Mouse (Mus musculus) forebrain, embryonic 15.5 days (tissue): ENCODE results near the gene Dnajb1. TPM values are rescaled to one million over a fixed set of nuclear protein-coding genes. Genes with fewer than 3 reads are reported as not detected.

Experiments
- ATAC-seq: fragments of 200-750 bp; cut with Nextera tagmentation; replicated peaks from 2 replicates; pipeline ENCODE4 v1.8.0; 2017; ENCODE audit warnings: mild to moderate bottlenecking, moderate TSS enrichment, moderate library complexity
- H3K27ac ChIP-seq: fragments of 300-500 bp; sonication (generic); replicated peaks from 2 replicates; pipeline ENCODE4 v1.5.1; 2015; ENCODE audit warnings: mild to moderate bottlenecking, inconsistent platforms
- H3K27me3 ChIP-seq: fragments of 300-500 bp; sonication (generic); 2 replicates; pipeline ENCODE4 v1.6.1; 2015; ENCODE audit warnings: inconsistent platforms
- H3K36me3 ChIP-seq: fragments of 300-500 bp; sonication (generic); 2 replicates; pipeline ENCODE4 v1.6.1; 2015; ENCODE audit warnings: mild to moderate bottlenecking, inconsistent platforms
- H3K4me1 ChIP-seq: fragments of 300-500 bp; sonication (generic); 2 replicates; pipeline ENCODE4 v1.6.1; 2015; ENCODE audit warnings: inconsistent platforms
- H3K4me2 ChIP-seq: fragments of 300-500 bp; sonication (generic); replicated peaks from 2 replicates; pipeline ENCODE4 v1.6.1; 2015; ENCODE audit warnings: mild to moderate bottlenecking, inconsistent platforms
- H3K4me3 ChIP-seq: fragments of 300-500 bp; sonication (generic); 2 replicates; pipeline ENCODE4 v1.5.1; 2015; ENCODE audit warnings: mild to moderate bottlenecking, inconsistent platforms
- H3K9ac ChIP-seq: fragments of 300-500 bp; sonication (generic); replicated peaks from 2 replicates; pipeline ENCODE4 v1.6.1; 2015; ENCODE audit warnings: mild to moderate bottlenecking, inconsistent platforms
- H3K9me3 ChIP-seq: fragments of 300-500 bp; sonication (generic); 2 replicates; pipeline ENCODE4 v1.6.1; 2016; ENCODE audit warnings: inconsistent platforms
- WGBS: fragments of 180-500 bp; shearing (Covaris S2); methylation state at CpG from one replicate; pipeline ENCODE4 v1.1.7; 2015; ENCODE audit warnings: mixed read lengths; 5-methylcytosine and 5-hydroxymethylcytosine counted together
- polyA plus RNA-seq: library from polyadenylated mRNA; unstranded; fragments of >200 nt; fragmentation: Nextera tagmentation; extraction: Ambion mirVana; gene quantifications from 2 replicates; pipeline ENCODE4 v1.2.1, GENCODE M21; 2015

Gene Dnajb1
- polyA plus RNA-seq, 1 experiment from 2014 or later = 63.0 TPM

DNA sequence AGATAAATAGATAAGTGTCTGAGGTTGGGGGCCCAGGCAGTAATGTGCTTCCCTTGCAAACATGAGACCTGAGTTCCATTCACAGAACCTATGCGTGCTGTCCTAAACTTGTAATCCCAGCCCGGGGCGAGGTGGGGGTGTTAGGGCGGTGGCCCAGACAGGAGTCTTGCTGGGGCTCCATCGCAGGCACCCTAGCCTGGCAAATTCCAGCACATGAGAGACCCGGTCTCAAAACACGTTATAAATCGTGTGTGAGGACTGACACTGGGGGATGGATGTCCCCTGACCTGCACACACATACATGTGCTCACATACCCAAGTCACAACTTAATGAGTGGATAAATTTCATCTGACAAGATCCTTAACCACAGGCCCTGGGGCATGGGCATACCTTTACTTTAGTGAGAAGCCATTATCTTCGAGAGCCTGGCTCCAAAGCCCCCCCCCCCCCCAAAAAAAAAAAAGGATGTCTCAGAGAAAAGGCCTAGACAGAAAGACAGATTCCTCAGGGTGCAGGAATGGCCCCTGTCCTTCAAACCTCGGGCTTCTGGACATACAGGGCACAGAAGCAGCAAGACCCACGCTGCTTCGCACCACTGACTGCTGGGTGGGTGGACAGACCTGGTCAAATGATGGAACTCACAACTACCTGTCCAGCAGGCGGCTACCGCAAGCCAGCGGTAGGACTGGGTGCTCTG lies 13.8 kb downstream of the Dnajb1 start:
- Histone ChIP-seq H3K9me3 (no peaks in the 10 kb centered on the region), H3K36me3 (no peaks in the 10 kb centered on the region), H3K27ac (no peak overlapping the region), H3K4me1 (peaks cover 4% of the 10 kb centered on the region; the same call in 1 of the 2 replicates), H3K4me3 (peak overlapping the region; percentile 48), H3K27me3 (no peaks in the 10 kb centered on the region), H3K9ac (peak overlapping the region; percentile 66), H3K4me2 (peak overlapping the region; percentile 85)
- 52% methylated on average over 15 of the region's 15 CpGs for WGBS
- ATAC-seq = peak; percentile 53

DNA sequence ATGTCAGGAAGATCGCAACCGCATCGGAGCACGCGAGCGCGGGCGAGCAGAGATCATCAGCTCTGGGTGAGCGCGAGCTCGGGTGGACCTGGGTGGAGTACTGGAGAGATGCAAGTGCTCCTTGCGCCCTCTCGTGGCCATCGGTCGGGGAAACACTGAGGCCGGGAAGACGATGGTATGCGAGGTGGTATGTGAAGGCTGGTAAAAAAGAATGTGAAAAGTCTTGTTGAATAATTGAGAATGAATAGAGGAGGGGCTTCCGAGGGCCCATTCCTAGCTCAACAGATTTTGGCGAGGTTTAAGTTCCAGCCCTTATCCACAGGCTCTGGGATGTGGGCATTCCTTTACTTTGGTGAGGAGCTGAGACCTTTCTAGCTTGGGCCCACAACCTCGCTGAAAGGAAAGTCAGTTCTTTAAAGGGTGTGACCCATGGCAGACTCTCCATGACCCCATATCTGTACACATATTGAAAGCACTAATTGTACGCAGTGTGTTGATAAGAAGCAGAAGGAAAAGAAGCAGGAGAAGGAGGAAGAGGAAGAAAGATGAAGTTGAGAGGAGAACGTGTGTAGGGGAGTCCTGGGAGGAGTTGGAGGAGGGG lies 14.5 kb downstream of the Dnajb1 start:
- H3K4me1 ChIP-seq = peaks cover 4% of the 10 kb centered on the region; the same call in 1 of the 2 replicates
- WGBS = 10% methylated on average over 23 of the region's 23 CpGs
- no peaks in the 10 kb centered on the region for H3K9me3 ChIP-seq
- peak overlapping the region; percentile 48 for H3K4me3 ChIP-seq
- peak overlapping the region; percentile 85 for H3K4me2 ChIP-seq
- H3K27ac ChIP-seq = no peak overlapping the region
- peak overlapping the region; percentile 66 for H3K9ac ChIP-seq
- ATAC-seq = peak; percentile 97
- no peaks in the 10 kb centered on the region for H3K36me3 ChIP-seq
- no peaks in the 10 kb centered on the region for H3K27me3 ChIP-seq

DNA sequence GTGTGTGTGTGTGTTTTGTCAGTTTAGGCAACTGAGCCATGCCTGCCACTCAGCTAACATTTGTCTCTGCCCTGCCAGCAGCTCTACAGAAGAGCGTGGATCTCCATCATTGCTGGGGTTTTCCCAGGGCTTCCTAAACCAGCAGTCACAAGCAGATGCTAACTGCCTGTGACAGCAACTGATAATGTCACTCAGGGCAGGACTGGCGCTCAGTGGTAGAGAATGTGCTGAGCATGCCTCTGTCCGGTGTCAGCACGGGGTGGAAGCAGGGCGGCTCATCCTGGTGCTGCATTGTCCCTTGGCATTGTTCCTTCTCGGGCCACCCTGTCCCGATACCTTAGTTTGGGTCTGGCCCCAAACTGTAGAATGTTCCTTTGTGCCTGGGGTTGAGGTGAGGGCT lies 15.6 kb downstream of the Dnajb1 start:
- Histone ChIP-seq H3K9ac (no peak overlapping the region), H3K9me3 (no peaks in the 10 kb centered on the region), H3K36me3 (no peaks in the 10 kb centered on the region), H3K27ac (no peak overlapping the region), H3K4me1 (peaks cover 4% of the 10 kb centered on the region; the same call in 1 of the 2 replicates), H3K27me3 (no peaks in the 10 kb centered on the region), H3K4me2 (no peak overlapping the region), H3K4me3 (no peak overlapping the region)
- WGBS = 91% methylated on average over 7 of the region's 7 CpGs
- ATAC-seq = no peak

DNA sequence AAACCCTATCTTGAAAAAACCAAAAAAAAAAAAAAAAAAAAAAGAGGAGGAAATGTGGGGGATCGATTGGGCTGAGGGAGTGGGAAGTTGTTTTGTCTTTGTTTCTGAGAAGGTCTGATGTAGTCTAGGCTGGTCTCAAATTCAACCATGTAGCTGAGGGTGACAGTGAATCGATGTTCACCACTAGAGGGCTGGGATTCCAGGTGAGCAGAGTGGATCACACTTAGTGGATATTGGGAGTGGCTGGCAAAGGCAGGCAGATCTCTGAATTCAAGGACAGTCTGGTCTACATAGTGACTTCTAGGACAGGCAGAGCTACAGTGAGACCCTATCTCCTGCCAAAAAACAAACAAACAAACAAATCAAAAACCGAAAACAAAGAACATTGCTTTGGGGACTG lies 16.7 kb downstream of the Dnajb1 start:
- Histone ChIP-seq H3K4me1 (peaks cover 4% of the 10 kb centered on the region; the same call in 1 of the 2 replicates), H3K4me2 (no peak overlapping the region), H3K27ac (no peak overlapping the region), H3K4me3 (no peak overlapping the region), H3K36me3 (no peaks in the 10 kb centered on the region), H3K27me3 (no peaks in the 10 kb centered on the region), H3K9me3 (no peaks in the 10 kb centered on the region), H3K9ac (no peak overlapping the region)
- no peak for ATAC-seq
- WGBS = 56% methylated on average over 3 of the region's 3 CpGs

DNA sequence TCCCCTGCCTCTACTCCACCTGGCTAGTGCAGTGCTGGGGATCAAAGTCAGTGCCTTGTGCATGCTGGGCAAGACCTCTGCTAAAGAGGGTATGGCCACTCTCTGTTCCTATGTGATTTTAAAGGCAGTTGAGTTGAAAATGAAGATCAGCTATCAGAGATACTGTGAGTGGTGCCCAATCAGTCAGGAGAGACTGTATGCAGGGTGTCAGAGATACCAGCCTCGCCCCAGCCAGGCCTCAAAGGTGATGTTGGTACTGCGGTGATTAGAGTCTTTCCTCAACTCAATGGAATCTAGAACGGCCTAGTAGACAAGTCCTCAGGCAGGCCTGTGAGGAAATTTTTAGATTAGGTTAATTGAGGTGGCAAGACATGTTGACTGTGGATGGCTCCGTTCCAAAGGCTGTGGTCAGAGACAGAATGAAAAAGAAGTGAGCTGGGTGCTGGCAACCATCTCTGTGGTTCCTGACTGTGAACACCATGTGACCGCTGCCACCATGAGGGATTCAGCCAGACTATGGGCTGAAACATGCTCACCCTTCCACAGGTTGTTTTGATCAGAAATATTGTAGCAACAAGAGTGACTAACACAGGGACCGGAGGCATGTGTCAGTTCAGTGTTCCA lies 17.8 kb downstream of the Dnajb1 start:
- no peaks in the 10 kb centered on the region for H3K36me3 ChIP-seq
- no peak overlapping the region for H3K4me2 ChIP-seq
- peaks cover 4% of the 10 kb centered on the region; the same call in 1 of the 2 replicates for H3K4me1 ChIP-seq
- 88% methylated on average over 6 of the region's 6 CpGs for WGBS
- H3K27ac ChIP-seq = no peak overlapping the region
- no peak overlapping the region for H3K9ac ChIP-seq
- no peaks in the 10 kb centered on the region for H3K27me3 ChIP-seq
- no peak overlapping the region for H3K4me3 ChIP-seq
- no peaks in the 10 kb centered on the region for H3K9me3 ChIP-seq
- no peak for ATAC-seq

DNA sequence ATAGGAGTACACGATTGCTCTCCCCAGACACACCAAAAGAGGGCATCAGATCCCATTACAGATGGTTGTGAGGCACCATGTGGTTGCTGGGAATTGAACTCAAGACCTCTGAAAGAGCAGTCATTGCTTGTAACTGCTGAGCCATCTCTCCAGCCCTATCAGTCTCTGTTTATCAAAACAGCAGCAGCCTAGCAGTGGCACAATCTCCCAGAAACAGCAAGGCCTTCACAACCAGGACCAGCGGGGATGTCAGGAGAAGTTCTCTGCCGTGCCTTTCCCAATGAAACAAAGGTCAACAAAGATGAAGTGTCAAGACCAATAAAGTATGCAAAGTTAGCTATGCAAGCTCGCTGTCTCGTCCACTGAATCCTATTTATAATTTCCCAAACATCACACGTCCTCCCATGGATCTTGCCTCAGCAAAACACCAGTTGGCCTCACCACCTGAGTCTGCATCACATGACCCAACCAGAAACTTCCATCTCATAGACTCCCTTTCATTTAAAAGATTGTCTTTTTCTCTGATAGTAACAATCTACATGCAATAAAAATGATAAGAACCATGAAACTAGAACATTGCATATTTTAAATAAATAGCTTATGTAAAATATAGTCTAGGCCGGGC lies 24.2 kb downstream of the Dnajb1 start:
- no peak overlapping the region for H3K4me3 ChIP-seq
- H3K4me2 ChIP-seq = no peak overlapping the region
- no peak overlapping the region for H3K27ac ChIP-seq
- no peaks in the 10 kb centered on the region for H3K4me1 ChIP-seq
- H3K36me3 ChIP-seq = no peaks in the 10 kb centered on the region
- 87% methylated on average over 7 of the region's 7 CpGs for WGBS
- H3K9me3 ChIP-seq = 0 out of 2 replicates have a peak, but pooled peaks cover 4% of the 10 kb centered on the region
- H3K9ac ChIP-seq = no peak overlapping the region
- H3K27me3 ChIP-seq = no peaks in the 10 kb centered on the region
- no peak for ATAC-seq

DNA sequence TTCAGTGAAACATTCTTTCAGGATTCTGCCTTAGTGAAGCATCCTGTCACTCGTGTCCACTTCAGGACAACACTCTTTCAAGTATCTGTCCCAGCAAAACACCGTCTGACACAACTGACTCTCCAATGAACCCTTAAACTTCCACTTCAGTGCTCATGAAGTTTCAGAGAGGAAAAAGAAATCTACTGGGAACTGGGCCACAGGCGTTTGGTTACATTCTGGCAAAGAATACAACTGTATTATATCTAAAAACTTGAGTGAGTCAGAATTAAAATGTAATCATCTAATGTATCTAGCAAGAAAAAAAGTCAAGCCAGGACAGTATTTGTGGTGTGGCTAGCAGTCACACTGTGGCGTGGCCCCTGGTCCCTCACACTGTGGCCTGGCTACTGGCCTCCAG lies 30.9 kb downstream of the Dnajb1 start:
- 69% methylated on average over 4 of the region's 4 CpGs for WGBS
- Histone ChIP-seq H3K4me3 (no peak overlapping the region), H3K9ac (no peak overlapping the region), H3K27ac (no peak overlapping the region), H3K4me2 (no peak overlapping the region), H3K36me3 (no peaks in the 10 kb centered on the region), H3K4me1 (no peaks in the 10 kb centered on the region), H3K27me3 (no peaks in the 10 kb centered on the region), H3K9me3 (0 out of 2 replicates have a peak, but pooled peaks cover 4% of the 10 kb centered on the region)
- no peak for ATAC-seq

DNA sequence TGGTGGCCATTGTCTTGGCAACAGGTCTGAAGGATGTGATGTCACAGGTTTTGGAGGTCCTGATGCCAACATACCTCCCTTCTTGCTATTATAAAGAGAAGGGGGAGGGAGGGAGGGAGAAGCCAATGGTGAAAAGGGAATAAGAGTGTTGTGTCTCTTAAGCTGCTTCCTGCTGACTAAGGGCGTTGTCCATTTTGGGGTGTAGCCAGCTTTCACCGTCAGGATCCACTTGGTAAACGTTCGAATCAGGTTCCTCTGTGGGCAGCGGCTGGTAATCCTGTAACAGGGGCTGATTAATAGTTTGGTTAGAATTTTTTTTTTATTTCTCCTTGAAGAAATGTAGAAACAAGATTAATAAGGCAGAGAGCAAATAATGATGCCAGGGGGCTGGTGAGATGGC lies 31.7 kb downstream of the Dnajb1 start:
- WGBS = 64% methylated on average over 5 of the region's 5 CpGs
- Histone ChIP-seq H3K4me2 (no peak overlapping the region), H3K36me3 (no peaks in the 10 kb centered on the region), H3K4me3 (no peak overlapping the region), H3K27me3 (no peaks in the 10 kb centered on the region), H3K9ac (no peak overlapping the region), H3K4me1 (no peaks in the 10 kb centered on the region), H3K27ac (no peak overlapping the region), H3K9me3 (0 out of 2 replicates have a peak, but pooled peaks cover 4% of the 10 kb centered on the region)
- no peak for ATAC-seq

DNA sequence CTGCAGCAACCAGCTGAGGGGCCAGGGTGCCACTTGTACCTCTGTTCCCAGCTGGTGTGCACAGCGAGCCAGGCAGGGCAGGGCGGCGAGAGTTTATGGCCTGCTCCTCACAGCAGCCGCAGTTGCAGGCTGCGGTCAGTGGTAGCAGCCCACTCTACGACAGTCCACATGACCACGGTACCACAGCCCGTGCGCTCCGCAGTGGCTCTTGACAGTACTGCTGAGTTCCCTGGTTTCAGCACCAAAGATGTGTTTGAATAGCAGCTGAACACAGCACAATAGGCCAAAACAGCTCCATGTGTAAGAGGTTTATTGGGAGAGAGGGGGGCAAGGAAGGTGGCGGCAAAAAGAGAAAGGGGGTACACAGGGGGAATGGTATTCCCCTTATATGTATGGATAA lies 39.5 kb downstream of the Dnajb1 start:
- Histone ChIP-seq H3K27me3 (no peaks in the 10 kb centered on the region), H3K9ac (no peak overlapping the region)
- 97% methylated on average over 11 of the region's 11 CpGs for WGBS

DNA sequence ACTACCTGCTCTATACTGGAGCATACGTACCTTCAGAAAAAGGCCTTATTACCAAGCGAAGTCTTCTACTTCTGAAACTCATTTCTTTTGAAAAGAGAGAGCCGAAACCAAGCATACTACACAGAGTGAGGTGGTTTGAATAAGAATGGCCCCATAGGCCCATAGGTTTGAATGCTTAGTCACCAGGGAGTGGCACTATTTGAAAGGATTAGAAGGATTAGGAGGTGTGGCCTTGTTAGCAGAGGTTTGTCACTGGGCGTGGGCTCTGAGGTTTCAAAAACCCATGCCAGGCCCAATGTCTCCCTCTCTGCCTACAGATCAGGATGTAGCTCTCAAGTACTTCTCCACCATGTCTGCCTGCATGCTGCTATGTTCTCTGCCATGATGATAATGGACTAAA lies 40.0 kb downstream of the Dnajb1 start:
- Histone ChIP-seq H3K4me2 (no peak overlapping the region), H3K4me1 (peaks cover 6% of the 10 kb centered on the region), H3K27ac (no peak overlapping the region), H3K9me3 (no peaks in the 10 kb centered on the region), H3K9ac (no peak overlapping the region), H3K36me3 (no peaks in the 10 kb centered on the region), H3K4me3 (no peak overlapping the region), H3K27me3 (no peaks in the 10 kb centered on the region)
- no peak for ATAC-seq
- WGBS = 91% methylated on average over 4 of the region's 4 CpGs

More for the DNA sequence above, 39.5 kb downstream of the Dnajb1 start:
- H3K4me1 ChIP-seq = peaks cover 4% of the 10 kb centered on the region; the same call in 1 of the 2 replicates
- H3K9me3 ChIP-seq = no peaks in the 10 kb centered on the region
- no peak overlapping the region for H3K4me3 ChIP-seq
- no peaks in the 10 kb centered on the region for H3K36me3 ChIP-seq
- H3K4me2 ChIP-seq = no peak overlapping the region
- no peak for ATAC-seq
- no peak overlapping the region for H3K27ac ChIP-seq

DNA sequence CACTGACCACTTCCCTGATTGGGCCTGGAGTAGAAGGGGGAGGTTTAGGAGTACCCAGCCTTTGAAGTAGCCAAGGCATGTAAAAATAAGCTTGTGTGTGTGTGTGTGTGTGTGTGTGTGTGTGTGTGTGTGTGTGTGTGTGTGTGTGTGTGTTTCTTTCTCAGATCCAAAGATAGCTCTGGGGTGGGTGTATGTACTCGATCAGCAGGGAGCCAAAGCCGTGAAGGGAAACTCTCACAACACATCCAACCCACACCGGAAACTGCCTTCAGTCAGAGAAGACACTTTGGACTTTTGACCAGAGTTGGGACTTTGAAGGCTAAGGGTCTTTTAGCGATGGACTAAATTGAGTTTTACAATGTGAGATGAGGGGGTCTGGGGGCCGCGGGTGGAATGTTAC lies 41.7 kb downstream of the Dnajb1 start:
- H3K27ac ChIP-seq = no peak overlapping the region
- no peaks in the 10 kb centered on the region for H3K36me3 ChIP-seq
- no peak overlapping the region for H3K4me2 ChIP-seq
- H3K27me3 ChIP-seq = no peaks in the 10 kb centered on the region
- peaks cover 19% of the 10 kb centered on the region for H3K4me1 ChIP-seq
- H3K4me3 ChIP-seq = no peak overlapping the region
- no peak for ATAC-seq
- no peak overlapping the region for H3K9ac ChIP-seq
- no peaks in the 10 kb centered on the region for H3K9me3 ChIP-seq
- WGBS = 96% methylated on average over 6 of the region's 6 CpGs
